Mouse (Mus musculus) heart, embryonic 10.5 days (tissue): Measurements from ENCODE around the gene Cib3. TPM values are rescaled to one million over a fixed set of nuclear protein-coding genes. Genes with fewer than 3 reads are reported as not detected.

Experiments
- polyA plus RNA-seq: library from polyadenylated mRNA; unstranded; fragments of >200 nt; fragmentation: Nextera tagmentation; extraction: Ambion mirVana; gene quantifications from 2 replicates; pipeline ENCODE4 v1.2.1, GENCODE M21; 2016

Cib3 gene
- polyA plus RNA-seq, 1 experiment from 2014 or later: not detected

Other genes starting within 250 kb of the Cib3 start
- not detected in 2 replicates for gene Cyp4f18, start 203.2 kb downstream of the Cib3 start, polyA plus RNA-seq
- gene Olfr372, start 171.6 kb downstream of the Cib3 start, polyA plus RNA-seq: not detected in 2 replicates
- gene Olfr373, start 129.7 kb downstream of the Cib3 start, polyA plus RNA-seq: 0.06 TPM in 1 of 2 replicates, not detected in the other
- gene Olfr374, start 105.8 kb downstream of the Cib3 start, polyA plus RNA-seq: not detected in 2 replicates
- 447 and 556 TPM in 2 replicates for gene Tpm4, start 77.9 kb downstream of the Cib3 start, polyA plus RNA-seq
- 89.0 and 104 TPM in 2 replicates for gene Rab8a, start 51.6 kb downstream of the Cib3 start, polyA plus RNA-seq
- gene Hsh2d, start 23.2 kb downstream of the Cib3 start, polyA plus RNA-seq: 0.13 TPM in 1 of 2 replicates, not detected in the other
- gene Gm11034, start 799 bp upstream of the Cib3 start, polyA plus RNA-seq: not detected in 2 replicates
- 43.4 and 55.4 TPM in 2 replicates for gene Fam32a, start 6.9 kb upstream of the Cib3 start, polyA plus RNA-seq
- 129 and 131 TPM in 2 replicates for gene Ap1m1, start 27.2 kb upstream of the Cib3 start, polyA plus RNA-seq
- gene Gm10282, start 92.4 kb upstream of the Cib3 start, polyA plus RNA-seq: 19.8 and 23.4 TPM in 2 replicates
- 12.8 and 14.1 TPM in 2 replicates for gene Klf2, start 106.2 kb upstream of the Cib3 start, polyA plus RNA-seq
- gene Eps15l1, start 208.6 kb upstream of the Cib3 start, polyA plus RNA-seq: 49.9 and 62.3 TPM in 2 replicates
- 0.84 and 1.7 TPM in 2 replicates for gene Calr3, start 231.0 kb upstream of the Cib3 start, polyA plus RNA-seq
- 9.7 and 12.0 TPM in 2 replicates for gene 1700030K09Rik, start 231.0 kb upstream of the Cib3 start, polyA plus RNA-seq